ENCODE assay signal across 1 mouse cellular context in the genomic region with DNA sequence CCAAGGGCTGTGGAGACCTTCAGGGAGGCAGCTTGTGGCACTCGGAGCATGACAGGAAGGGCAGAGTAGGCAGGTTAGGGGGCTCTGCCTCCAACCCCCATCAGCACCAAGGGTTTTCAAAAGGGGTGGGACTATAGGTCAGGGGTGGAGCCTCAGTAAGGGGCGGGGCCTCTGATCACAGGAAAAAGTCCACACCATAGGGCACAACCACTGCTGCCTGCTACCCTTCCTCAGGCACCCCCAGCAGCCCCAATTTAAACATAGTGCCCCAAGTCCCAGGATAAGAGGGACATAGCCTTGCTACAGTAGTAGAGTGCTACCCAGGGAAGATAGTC.
A peak's percentile ranks its signal among the peaks of the same experiment; 100 is the strongest.
TF ChIP-seq lines count a peak whose summit lies in the region.

No protein-coding gene starts in this region.

TF ChIP-seq in CH12.LX, 34 proteins besides CTCF, POLR2A, EP300 and RAD21:
- TF ChIP-seq MAZ (IDR thresholded peaks at IDR 0.05; ENCODE audit: low read depth, low read length) (no peak), CHD2 (IDR thresholded peaks at IDR 0.05; ENCODE audit: low read length) (peak; percentile 23; the same call in 1 of the 2 replicates), CHD1 (IDR thresholded peaks at IDR 0.05; ENCODE audit: low read depth, low read length) (no peak), ZNF384 (IDR thresholded peaks at IDR 0.05; ENCODE audit: low read depth, low read length) (no peak), BHLHE40 (IDR thresholded peaks at IDR 0.05; ENCODE audit: low read depth, low read length) (no peak), KAT2A (IDR thresholded peaks at IDR 0.05; ENCODE audit: insufficient replicate concordance, low read length) (no peak), SMC3 (IDR thresholded peaks at IDR 0.05; ENCODE audit: low read depth, low read length) (no peak), ZMIZ1 (IDR thresholded peaks at IDR 0.05; ENCODE audit: low read depth, low read length) (peak; percentile 40; the same call in 1 of the 2 replicates), ZKSCAN1 (IDR thresholded peaks at IDR 0.05; ENCODE audit: borderline replicate concordance, low read depth, low read length) (no peak), HCFC1 (IDR thresholded peaks at IDR 0.05; ENCODE audit: low read depth, low read length) (peak; percentile 10; the same call in 1 of the 2 replicates), MAX (IDR thresholded peaks at IDR 0.05; ENCODE audit: low read length) (no peak; the same call in 1 of the 2 replicates), NELFE (IDR thresholded peaks at IDR 0.05; ENCODE audit: low read depth, low read length) (peak; percentile 27; the same call in 1 of the 2 replicates), POLR2AphosphoS2 (IDR thresholded peaks at IDR 0.05; ENCODE audit: low read depth, low read length) (no peak), PAX5 (IDR thresholded peaks at IDR 0.05; ENCODE audit: low read length) (no peak), TBP (conservative IDR thresholded peaks at IDR 0.05; ENCODE audit: low read depth, low read length) (0 out of 2 replicates have a peak, but pooled peaks have one; percentile 4), USF1 (IDR thresholded peaks at IDR 0.05; ENCODE audit: low read depth, low read length) (no peak), ZC3H11A (IDR thresholded peaks at IDR 0.05; ENCODE audit: low read depth, low read length) (no peak), ETS1 (conservative IDR thresholded peaks at IDR 0.05; ENCODE audit: low read depth, low read length) (no peak), MAFK (IDR thresholded peaks at IDR 0.05; ENCODE audit: insufficient replicate concordance, low read length) (no peak), JUND (conservative IDR thresholded peaks at IDR 0.05; ENCODE audit: low read depth, low read length) (no peak), MEF2A (IDR thresholded peaks at IDR 0.05; ENCODE audit: borderline replicate concordance, low read depth, low read length) (no peak), ELF1 (IDR thresholded peaks at IDR 0.05; ENCODE audit: low read depth, low read length) (no peak), TCF12 (IDR thresholded peaks at IDR 0.05; ENCODE audit: low read depth, low read length) (no peak), IRF4 (IDR thresholded peaks at IDR 0.05; ENCODE audit: low read depth, low read length) (0 out of 2 replicates have a peak, but pooled peaks have one; percentile 21), USF2 (conservative IDR thresholded peaks at IDR 0.05; ENCODE audit: low read depth, low read length) (no peak), E2F4 (IDR thresholded peaks at IDR 0.05; ENCODE audit: insufficient replicate concordance, low read depth, low read length) (no peak), GABPA (IDR thresholded peaks at IDR 0.05; ENCODE audit: insufficient replicate concordance, low read depth, low read length) (no peak), MYC (IDR thresholded peaks at IDR 0.05; ENCODE audit: low read depth, low read length) (no peak; the same call in 1 of the 2 replicates), MXI1 (IDR thresholded peaks at IDR 0.05; ENCODE audit: low read depth, low read length) (0 out of 2 replicates have a peak, but pooled peaks have one; percentile 4), NRF1 (IDR thresholded peaks at IDR 0.05; ENCODE audit: low read depth, low read length) (no peak), RCOR1 (conservative IDR thresholded peaks at IDR 0.05; ENCODE audit: low read depth, low read length) (no peak), JUN (IDR thresholded peaks at IDR 0.05; ENCODE audit: insufficient read depth, low read depth, low read length) (no peak), SIN3A (IDR thresholded peaks at IDR 0.05; ENCODE audit: low read length) (0 out of 2 replicates have a peak, but pooled peaks have one; percentile 2), UBTF (IDR thresholded peaks at IDR 0.05; ENCODE audit: low read depth, low read length) (no peak)
TF ChIP-seq in CH12.LX: peak in this region for 8.
